Mouse (Mus musculus) G1E (cell line): ENCODE data around the gene Tmem175. TPM values are rescaled to one million over a fixed set of nuclear protein-coding genes. Genes with fewer than 3 reads are reported as not detected.
A peak's percentile ranks its signal among the peaks of the same experiment; 100 is the strongest.

ENCODE experiments used
- ATAC-seq: 2 replicates; pipeline ENCODE4 v1.8.0; 2016; ENCODE audit warnings: mild to moderate bottlenecking; ENCODE audit not compliant: insufficient number of reproducible peaks, poor library complexity, low FRiP score, severe bottlenecking; ENCODE audit errors: extremely low read depth
- DNase-seq: peaks from one replicate; pipeline ENCODE4 v3.0.0; 2012; ENCODE audit warnings: low spot score
- H3K27me3 ChIP-seq: 2 replicates; pipeline ENCODE4 v1.6.1; 2012; ENCODE audit warnings: mild to moderate bottlenecking, low read length, inconsistent platforms; ENCODE audit not compliant: insufficient read depth
- H3K36me3 ChIP-seq: replicated peaks from 2 replicates; pipeline ENCODE3; 2012; ENCODE audit warnings: mild to moderate bottlenecking, inconsistent platforms
- H3K4me1 ChIP-seq: 2 replicates; pipeline ENCODE4 v1.6.1; 2012; ENCODE audit warnings: low read depth, low read length, inconsistent platforms, mixed read lengths; ENCODE audit not compliant: insufficient read depth
- H3K4me3 ChIP-seq: 2 replicates; pipeline ENCODE4 v1.5.1; 2012; ENCODE audit warnings: low read depth, mild to moderate bottlenecking, inconsistent platforms, low read length, moderate library complexity, mixed read lengths
- H3K9me3 ChIP-seq: replicated peaks from 2 replicates; pipeline ENCODE4 v1.6.1; 2012; ENCODE audit warnings: inconsistent platforms
- CTCF ChIP-seq: IDR thresholded peaks from 2 replicates; pipeline ENCODE4 v1.5.1; 2012; ENCODE audit warnings: low read depth, low read length, inconsistent platforms, mixed read lengths
- GATA1 ChIP-seq: IDR thresholded peaks from 2 replicates; pipeline ENCODE4 v1.6.1; 2012; ENCODE audit warnings: borderline replicate concordance, low read length, inconsistent platforms, mixed read lengths
- GATA2 ChIP-seq: IDR thresholded peaks from 2 replicates; pipeline ENCODE4 v1.6.1; 2012; ENCODE audit warnings: low read depth, low read length, inconsistent platforms, borderline replicate concordance
- POLR2AphosphoS5 ChIP-seq: IDR thresholded peaks from 2 replicates; pipeline ENCODE4 v1.6.1; 2012; ENCODE audit warnings: low read depth, low read length, inconsistent platforms; ENCODE audit not compliant: insufficient replicate concordance
- TAL1 ChIP-seq: conservative IDR thresholded peaks from 2 replicates; pipeline ENCODE4 v1.6.1; 2012; ENCODE audit warnings: low read depth, low read length, inconsistent platforms, mixed read lengths
- polyA plus RNA-seq: library from polyadenylated mRNA; stranded (reverse); fragments of >175 nt; gene quantifications from 2 replicates; pipeline ENCODE4 v1.2.3, GENCODE M21; 2012
- total RNA-seq, 2 experiments: library from RNA; stranded (forward) in 1 of 2; stranded (reverse) in 1 of 2; fragments of 200-1000 nt in 1 of 2; fragments of >200 nt in 1 of 2; fragmentation: Nextera tagmentation in 1 of 2; gene quantifications; 2 replicates each; pipeline ENCODE4 v1.2.3; 2014 to 2017

The Tmem175 gene
- total and polyA plus RNA-seq, 3 experiments, result 4.4 to 51.5 (median 22.9) TPM

DNA sequence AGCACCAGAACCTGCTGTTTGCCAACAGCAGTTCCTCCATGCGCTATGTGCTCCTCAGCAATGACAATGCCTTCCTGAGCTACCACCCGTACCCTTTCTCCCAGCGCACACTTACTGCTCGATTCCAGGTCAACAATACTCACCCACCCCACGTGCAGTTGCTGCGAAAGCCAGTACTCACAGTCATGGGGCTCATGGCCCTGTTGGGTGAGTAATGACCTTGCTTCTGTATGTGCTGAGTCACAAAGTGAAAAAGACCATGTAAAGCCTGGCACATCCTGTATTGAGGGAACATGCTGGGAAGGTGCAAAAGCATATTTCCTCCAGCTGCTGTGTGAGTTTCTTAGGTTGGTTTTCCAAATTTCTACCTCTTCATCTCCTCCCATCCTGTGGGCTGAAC lies 51.3 kb downstream of the Tmem175 start:
- no peak for ATAC-seq
- peaks cover 56% of the 10 kb centered on the region for H3K36me3 ChIP-seq
- no peak for TF ChIP-seq GATA1
- no peak for TF ChIP-seq POLR2AphosphoS5
- TF ChIP-seq TAL1, result no peak
- no peak for TF ChIP-seq CTCF
- TF ChIP-seq GATA2, result no peak
- H3K27me3 ChIP-seq, result no peaks in the 10 kb centered on the region
- DNase-seq, result no peak
- no peak overlapping the region for H3K4me3 ChIP-seq
- peaks cover 64% of the 10 kb centered on the region for H3K4me1 ChIP-seq
- H3K9me3 ChIP-seq, result no peaks in the 10 kb centered on the region

DNA sequence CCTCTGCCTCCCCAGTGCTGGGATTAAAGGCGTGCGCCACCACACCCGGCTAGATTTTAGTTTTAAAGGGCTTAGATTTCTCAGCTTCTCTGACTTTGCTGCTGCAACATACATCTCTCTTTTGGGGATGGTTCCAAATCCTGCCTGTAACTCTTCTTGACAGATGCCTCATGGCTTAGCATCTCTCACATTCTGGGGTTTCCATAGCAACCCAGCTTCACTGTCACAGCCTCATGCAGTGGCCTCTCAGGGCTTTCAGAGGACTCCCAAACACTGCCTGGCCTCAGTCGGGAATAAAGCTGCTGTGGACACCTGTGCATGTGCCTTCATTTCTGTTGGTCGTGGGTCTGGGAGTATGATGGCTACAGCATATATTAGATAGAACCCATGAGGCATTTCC lies 59.5 kb downstream of the Tmem175 start:
- no peak for ATAC-seq
- Histone ChIP-seq H3K9me3 (no peaks in the 10 kb centered on the region), H3K4me3 (no peak overlapping the region), H3K36me3 (peaks cover 15% of the 10 kb centered on the region), H3K27me3 (no peaks in the 10 kb centered on the region), H3K4me1 (peaks cover 34% of the 10 kb centered on the region)
- TF ChIP-seq TAL1, result no peak
- no peak for TF ChIP-seq CTCF
- no peak for TF ChIP-seq GATA1
- TF ChIP-seq GATA2, result no peak
- no peak for TF ChIP-seq POLR2AphosphoS5
- no peak for DNase-seq

DNA sequence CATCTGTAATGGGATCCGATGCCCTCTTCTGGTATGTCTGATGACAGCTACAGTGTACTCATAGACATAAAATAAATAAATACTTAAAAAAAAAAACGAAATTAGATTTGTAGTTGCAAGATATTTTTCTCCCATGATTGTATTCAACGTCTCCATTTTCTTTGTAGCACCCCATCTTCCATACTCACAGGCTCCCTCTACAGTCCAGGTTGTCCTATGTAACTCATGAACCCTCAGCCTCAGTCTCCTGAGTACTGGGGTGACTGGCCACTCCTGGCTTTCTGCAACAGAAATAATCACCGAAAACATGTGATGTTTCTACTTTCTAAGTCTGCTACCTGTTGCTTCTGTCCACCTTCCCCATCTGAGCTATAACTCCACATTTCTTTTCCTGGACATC lies 61.6 kb downstream of the Tmem175 start:
- peaks cover 43% of the 10 kb centered on the region for H3K4me1 ChIP-seq
- no peaks in the 10 kb centered on the region for H3K9me3 ChIP-seq
- H3K27me3 ChIP-seq, result no peaks in the 10 kb centered on the region
- DNase-seq (no peak), ATAC-seq (no peak)
- TF ChIP-seq POLR2AphosphoS5 (no peak), GATA2 (no peak), GATA1 (no peak), TAL1 (no peak), CTCF (no peak)
- H3K36me3 ChIP-seq, result peaks cover 9% of the 10 kb centered on the region
- no peak overlapping the region for H3K4me3 ChIP-seq

DNA sequence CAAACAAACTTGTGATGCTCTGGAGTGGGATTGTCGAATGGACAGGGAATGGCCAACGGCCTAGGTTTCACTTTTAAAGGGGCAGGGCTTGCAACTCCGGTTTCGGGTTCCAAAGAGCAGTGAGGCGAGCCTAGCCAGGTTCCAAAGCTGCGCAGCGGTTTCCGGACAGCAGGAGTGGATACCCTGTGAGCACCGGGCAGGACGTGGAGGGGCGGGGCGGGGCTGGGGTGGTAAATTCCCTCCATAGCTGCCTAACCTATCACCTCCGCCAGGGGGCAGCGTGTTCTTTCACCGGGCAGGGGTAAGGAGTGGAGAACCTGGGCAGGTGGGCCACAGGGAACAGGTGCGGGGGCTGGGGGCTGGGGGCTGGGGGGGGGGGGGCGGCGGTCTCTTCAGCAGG lies 62.7 kb downstream of the Tmem175 start, which contains the start of gene Fgfrl1:
TSS of gene Fgfrl1 (plus strand) at position 112 of the 400 bp plus-strand sequence.
- peak; percentile 56 for DNase-seq
- TF ChIP-seq GATA1 (no peak), CTCF (no peak), POLR2AphosphoS5 (no peak), TAL1 (no peak), GATA2 (no peak)

DNA sequence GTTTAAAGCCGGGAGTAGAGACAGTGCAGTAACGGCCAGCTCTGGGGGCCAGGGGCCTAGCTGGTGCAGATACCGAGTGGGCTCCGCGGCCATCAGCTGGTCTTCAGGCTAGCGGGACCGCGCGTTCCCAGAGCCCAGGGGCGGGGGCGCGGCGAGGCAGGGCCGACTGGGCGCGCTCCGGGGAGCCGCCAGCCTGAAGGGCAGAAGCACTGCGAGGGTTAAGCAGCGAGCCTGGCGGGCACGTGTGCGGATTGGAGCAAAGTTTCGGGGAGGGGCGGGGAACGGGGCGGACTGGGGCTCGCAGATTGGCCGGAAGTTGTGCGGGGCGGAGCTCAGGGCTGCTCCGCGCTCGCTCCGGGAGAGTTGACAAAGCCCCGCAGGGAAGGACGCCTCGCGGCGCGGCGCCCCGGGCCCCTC lies 64.3 kb downstream of the Tmem175 start:
- DNase-seq, result peak; percentile 100
- Histone ChIP-seq H3K27me3 (no peaks in the 10 kb centered on the region), H3K4me1 (peaks cover 43% of the 10 kb centered on the region), H3K36me3 (peaks cover 24% of the 10 kb centered on the region), H3K9me3 (no peaks in the 10 kb centered on the region), H3K4me3 (peak overlapping the region; percentile 81)
- no peak for TF ChIP-seq GATA2
- no peak for TF ChIP-seq GATA1
- TF ChIP-seq CTCF, result no peak
- TF ChIP-seq TAL1, result no peak
- TF ChIP-seq POLR2AphosphoS5, result no peak
- ATAC-seq, result peak; percentile 92

More for the DNA sequence above, 62.7 kb downstream of the Tmem175 start, which contains the start of gene Fgfrl1:
- Histone ChIP-seq H3K27me3 (no peaks in the 10 kb centered on the region), H3K36me3 (peaks cover 13% of the 10 kb centered on the region), H3K9me3 (no peaks in the 10 kb centered on the region), H3K4me1 (peaks cover 43% of the 10 kb centered on the region), H3K4me3 (peak within 1 kb of the TSS; percentile 64; the same call in 1 of the 2 replicates)
- ATAC-seq, result 0 out of 2 replicates have a peak, but pooled peaks have one; percentile 15

DNA sequence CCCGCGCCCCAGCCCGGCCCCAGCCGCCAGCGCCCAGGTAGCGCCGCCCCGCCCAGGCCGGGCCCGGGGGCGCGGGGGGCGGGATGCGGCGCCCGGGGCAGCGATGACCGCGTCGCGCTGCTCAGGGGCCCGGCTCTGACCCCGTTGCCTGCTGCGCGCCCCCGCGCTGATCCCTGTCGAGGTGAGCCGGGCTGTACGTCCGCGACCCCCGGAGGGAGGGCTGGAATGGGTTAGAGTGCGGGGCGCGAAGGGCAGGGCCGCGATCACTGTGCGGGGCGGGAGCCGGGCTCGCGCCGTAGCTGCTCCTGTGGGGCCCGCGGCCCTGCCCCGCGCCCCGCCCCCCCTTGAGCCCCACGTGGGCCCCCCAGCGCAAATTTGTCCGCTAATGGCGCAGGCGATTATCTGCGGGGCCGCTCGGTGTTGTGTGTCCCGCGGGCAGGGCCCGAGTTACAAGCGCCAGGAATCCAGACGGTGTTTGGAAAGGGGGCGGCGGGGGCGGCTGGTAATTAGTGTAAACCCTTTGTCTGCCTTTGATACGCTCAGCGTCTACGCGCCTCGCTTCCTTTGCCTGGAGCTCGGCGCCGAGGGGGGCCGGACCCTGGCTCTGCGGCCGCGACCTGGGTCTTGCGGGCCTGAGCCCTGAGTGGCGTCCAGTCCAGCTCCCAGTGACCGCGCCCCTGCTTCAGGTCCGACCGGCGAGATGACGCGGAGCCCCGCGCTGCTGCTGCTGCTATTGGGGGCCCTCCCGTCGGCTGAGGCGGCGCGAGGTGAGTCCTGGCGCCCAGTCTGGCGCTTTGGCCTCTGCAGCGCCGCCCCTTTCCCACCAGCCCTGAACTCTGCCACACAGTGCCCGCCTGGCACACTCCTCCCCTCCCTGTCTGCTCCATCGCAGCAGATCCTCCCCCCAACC lies 65.0 kb downstream of the Tmem175 start:
- H3K9me3 ChIP-seq, result no peaks in the 10 kb centered on the region
- peaks cover 30% of the 10 kb centered on the region for H3K36me3 ChIP-seq
- TF ChIP-seq POLR2AphosphoS5 (no peak), CTCF (no peak), TAL1 (no peak), GATA2 (no peak), GATA1 (no peak)
- peaks cover 40% of the 10 kb centered on the region for H3K4me1 ChIP-seq
- DNase-seq (peak; percentile 60), ATAC-seq (0 out of 2 replicates have a peak, but pooled peaks have one; percentile 19)
- H3K27me3 ChIP-seq, result no peaks in the 10 kb centered on the region
- H3K4me3 ChIP-seq, result peak overlapping the region; percentile 81
